Mouse (Mus musculus) megakaryocyte, embryonic 14.5 days (primary cell): ENCODE results near the gene Luc7l3.

Experiments
- FLI1 ChIP-seq: IDR thresholded peaks from 2 replicates; pipeline ENCODE4 v1.6.1; 2012; ENCODE audit warnings: low read length, inconsistent platforms, mixed read lengths
- GATA1 ChIP-seq: IDR thresholded peaks from 3 replicates; pipeline ENCODE4 v1.6.1; 2012; ENCODE audit warnings: mixed read lengths, low read length, inconsistent platforms, borderline replicate concordance

GRCm38 (mm10) chr11:94275686-94276085 is 46.1 kb downstream of the Luc7l3 start:
- TF ChIP-seq GATA1, result no peak
- no peak for TF ChIP-seq FLI1
